Mouse (Mus musculus) midbrain, embryonic 11.5 days (tissue): ENCODE measurements around the gene Mcm8. TPM values are rescaled to one million over a fixed set of nuclear protein-coding genes. Genes with fewer than 3 reads are reported as not detected.
A peak's percentile ranks its signal among the peaks of the same experiment; 100 is the strongest.

Experiments
- ATAC-seq: fragments of 200-750 bp; cut with Nextera tagmentation; 2 replicates; pipeline ENCODE4 v1.8.0; 2017; ENCODE audit warnings: moderate TSS enrichment, moderate library complexity; ENCODE audit not compliant: low FRiP score
- DNase-seq: peaks from one replicate; pipeline ENCODE4 v3.0.0; 2015; ENCODE audit warnings: low spot score; ENCODE audit errors: missing footprints
- H3K27ac ChIP-seq: fragments of 300-500 bp; sonication (generic); 2 replicates; pipeline ENCODE4 v1.5.1; 2014; ENCODE audit warnings: low read depth, low read length
- H3K27me3 ChIP-seq: fragments of 300-500 bp; sonication (generic); 2 replicates; pipeline ENCODE4 v1.6.1; 2014; ENCODE audit warnings: mild to moderate bottlenecking, low read length, moderate library complexity, mixed read lengths; ENCODE audit not compliant: control insufficient read depth, insufficient read depth
- H3K36me3 ChIP-seq: fragments of 300-500 bp; sonication (generic); 2 replicates; pipeline ENCODE4 v1.6.1; 2014; ENCODE audit warnings: mild to moderate bottlenecking, low read length, moderate library complexity, mixed read lengths; ENCODE audit not compliant: control insufficient read depth, insufficient read depth
- H3K4me1 ChIP-seq: fragments of 300-500 bp; sonication (generic); 2 replicates; pipeline ENCODE4 v1.6.1; 2014; ENCODE audit warnings: low read length; ENCODE audit not compliant: control insufficient read depth, insufficient read depth
- H3K4me2 ChIP-seq: fragments of 300-500 bp; sonication (generic); 2 replicates; pipeline ENCODE4 v1.6.1; 2014; ENCODE audit warnings: mild to moderate bottlenecking, moderate library complexity
- H3K4me3 ChIP-seq: fragments of 300-500 bp; sonication (generic); 2 replicates; pipeline ENCODE4 v1.5.1; 2014; ENCODE audit warnings: low read depth, low read length
- H3K9ac ChIP-seq: fragments of 300-500 bp; sonication (generic); 2 replicates; pipeline ENCODE4 v1.6.1; 2014; ENCODE audit warnings: low read length
- H3K9me3 ChIP-seq: fragments of 300-500 bp; sonication (generic); 2 replicates; pipeline ENCODE4 v1.6.1; 2016; ENCODE audit warnings: low read length; ENCODE audit not compliant: control insufficient read depth
- WGBS: fragments of 180-500 bp; shearing (Covaris S2); extraction: QIAGEN DNeasy Blood & Tissue Kit; methylation state at CpG from one replicate; pipeline ENCODE4 v1.1.7; 2014; 5-methylcytosine and 5-hydroxymethylcytosine counted together
- polyA plus RNA-seq: library from polyadenylated mRNA; unstranded; fragments of >200 nt; fragmentation: Nextera tagmentation; extraction: Ambion mirVana; gene quantifications from 2 replicates; pipeline ENCODE4 v1.2.1, GENCODE M21; 2014

Gene Mcm8
- polyA plus RNA-seq, 1 experiment from 2014 or later = 23.7 TPM

DNA sequence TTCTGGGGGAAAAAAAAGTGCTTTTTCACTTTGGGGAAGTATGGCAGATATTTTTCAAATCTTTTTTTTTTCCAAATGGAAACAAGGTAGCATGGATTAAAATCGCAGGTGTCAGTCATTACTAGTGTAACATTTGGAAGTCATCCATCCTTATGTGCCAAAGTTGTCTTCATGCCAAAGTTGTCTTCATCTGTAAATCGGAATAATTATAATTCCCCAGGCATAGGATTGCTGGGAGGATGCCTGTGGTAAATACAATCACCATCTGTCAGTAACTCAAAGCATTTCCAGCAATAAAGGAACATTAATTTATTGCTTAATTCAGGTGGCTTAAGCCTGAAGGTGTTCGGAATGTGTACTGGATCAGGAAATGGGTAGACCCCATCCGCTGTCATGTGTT is 25.1 kb downstream of the Mcm8 start:
- Histone ChIP-seq H3K4me3 (no peak overlapping the region), H3K9ac (no peak overlapping the region), H3K27ac (no peak overlapping the region), H3K9me3 (no peaks in the 10 kb centered on the region), H3K4me2 (no peak overlapping the region), H3K27me3 (no peaks in the 10 kb centered on the region), H3K36me3 (no peaks in the 10 kb centered on the region; the same call in 1 of the 2 replicates), H3K4me1 (no peaks in the 10 kb centered on the region)
- WGBS = 96% methylated on average over 4 of the region's 4 CpGs
- ATAC-seq = no peak
- no peak for DNase-seq

DNA sequence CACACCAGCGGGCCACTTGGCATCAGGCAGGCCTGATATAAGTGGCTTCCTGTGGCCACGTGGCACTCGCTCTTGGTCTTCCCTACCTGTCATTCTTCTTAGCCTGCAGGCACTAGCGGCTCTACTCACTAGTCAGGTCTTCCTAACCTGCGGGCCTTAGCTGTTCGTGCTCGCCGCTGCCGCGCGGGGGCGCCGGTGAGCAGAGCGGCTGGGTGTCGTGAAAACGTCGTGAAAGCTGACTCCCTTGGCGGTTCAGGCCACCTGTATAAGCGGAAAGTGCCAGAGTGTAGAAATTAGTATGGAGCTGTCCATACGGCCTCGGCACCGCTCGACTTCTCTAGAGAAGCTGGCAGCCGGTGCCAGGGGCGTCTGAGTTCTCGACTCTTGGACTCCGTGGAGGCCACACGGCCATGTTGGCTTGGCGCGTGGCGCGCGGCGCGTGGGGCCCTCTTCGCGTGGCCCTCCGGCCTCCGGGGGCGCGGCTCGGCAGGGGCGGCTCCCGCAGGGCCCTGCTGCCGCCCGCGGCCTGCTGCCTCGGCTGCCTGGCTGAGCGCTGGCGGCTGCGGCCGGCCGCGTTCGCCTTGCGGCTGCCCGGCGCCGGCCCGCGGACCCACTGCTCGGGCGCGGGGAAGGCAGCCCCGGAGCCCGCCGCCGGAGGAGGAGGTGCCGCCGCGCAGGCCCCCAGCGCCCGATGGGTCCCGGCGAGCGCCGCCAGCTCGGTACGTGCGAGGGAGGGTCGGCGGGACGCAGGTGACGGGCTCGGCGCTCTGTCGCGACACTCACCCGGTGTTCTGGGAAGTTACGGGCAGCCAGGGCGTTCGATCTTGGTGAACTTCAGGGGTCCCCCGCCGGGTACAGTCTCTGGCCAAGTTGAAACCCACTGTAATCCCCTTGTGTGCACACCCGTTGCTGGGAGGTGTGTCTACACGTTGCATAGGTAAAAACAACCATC is 30.7 kb downstream of the Mcm8 start, which contains the start of gene Crls1:
TSS of gene Crls1 (plus strand) at position 260 of the 952 bp plus-strand sequence.
- under 1% methylated on average over 90 of the region's 96 CpGs for WGBS
- Histone ChIP-seq H3K4me2 (peak within 1 kb of the TSS; percentile 85), H3K27ac (peak within 1 kb of the TSS; percentile 20; the same call in 1 of the 2 replicates), H3K27me3 (no peaks in the 10 kb centered on the region), H3K4me1 (peaks cover 10% of the 10 kb centered on the region), H3K36me3 (no peaks in the 10 kb centered on the region; the same call in none of the 2 replicates), H3K9me3 (no peaks in the 10 kb centered on the region), H3K9ac (peak within 1 kb of the TSS; percentile 91), H3K4me3 (peak within 1 kb of the TSS; percentile 95)
- DNase-seq (peak; percentile 100), ATAC-seq (peak; percentile 92)

DNA sequence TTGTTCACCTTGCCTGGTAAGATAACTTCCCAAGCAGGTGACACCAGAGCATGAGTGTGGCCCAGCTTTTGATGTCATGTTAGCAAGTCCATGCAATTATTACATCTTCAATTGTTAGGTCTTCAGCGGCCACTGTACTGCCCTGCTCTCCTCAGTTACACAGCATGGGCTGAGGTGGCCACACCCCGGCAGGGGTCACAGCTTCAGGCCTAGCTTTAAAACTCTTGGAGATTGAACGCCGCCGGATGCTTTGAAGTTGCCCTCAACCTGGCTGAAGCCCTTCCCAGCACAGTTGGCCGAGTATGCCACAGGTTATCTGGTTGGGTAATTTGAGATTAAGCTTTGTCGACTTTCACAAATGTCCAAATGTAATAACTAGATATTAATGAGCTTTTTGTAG is 31.6 kb downstream of the Mcm8 start:
- ATAC-seq (0 out of 2 replicates have a peak, but pooled peaks have one; percentile 28), DNase-seq (no peak)
- Histone ChIP-seq H3K27me3 (no peaks in the 10 kb centered on the region), H3K4me1 (peaks cover 10% of the 10 kb centered on the region), H3K27ac (no peak overlapping the region), H3K36me3 (no peaks in the 10 kb centered on the region; the same call in none of the 2 replicates), H3K9ac (peak overlapping the region; percentile 91; the same call in 1 of the 2 replicates), H3K4me2 (peak overlapping the region; percentile 85), H3K9me3 (no peaks in the 10 kb centered on the region), H3K4me3 (peak overlapping the region; percentile 95)
- WGBS = 46% methylated on average over 7 of the region's 7 CpGs

DNA sequence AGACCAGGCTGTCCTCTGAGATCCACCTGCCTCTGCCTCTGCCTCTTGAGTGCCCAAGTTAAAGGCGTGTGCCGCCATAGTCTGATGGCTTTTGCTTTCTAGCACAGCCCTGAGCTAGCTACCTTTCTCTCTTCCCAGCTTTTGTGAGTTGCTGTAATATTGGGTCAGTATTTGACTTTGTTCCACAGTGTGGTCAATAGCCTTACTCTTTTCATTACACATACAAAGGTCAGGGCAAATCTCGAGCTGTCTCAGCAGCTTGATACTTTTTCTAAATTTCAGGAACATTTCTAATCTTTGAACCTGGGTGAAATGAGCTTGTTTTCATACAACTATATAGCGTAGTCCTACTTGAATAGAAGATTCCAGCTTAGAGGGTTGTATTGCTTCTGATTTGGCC is 32.4 kb downstream of the Mcm8 start:
- ATAC-seq = no peak
- no peak overlapping the region for H3K27ac ChIP-seq
- no peak overlapping the region for H3K4me2 ChIP-seq
- H3K9me3 ChIP-seq = no peaks in the 10 kb centered on the region
- peaks cover 10% of the 10 kb centered on the region for H3K4me1 ChIP-seq
- no peak overlapping the region for H3K4me3 ChIP-seq
- WGBS = 87% methylated on average over 4 of the region's 4 CpGs
- H3K9ac ChIP-seq = no peak overlapping the region
- H3K36me3 ChIP-seq = no peaks in the 10 kb centered on the region; the same call in none of the 2 replicates
- DNase-seq = no peak
- no peaks in the 10 kb centered on the region for H3K27me3 ChIP-seq

DNA sequence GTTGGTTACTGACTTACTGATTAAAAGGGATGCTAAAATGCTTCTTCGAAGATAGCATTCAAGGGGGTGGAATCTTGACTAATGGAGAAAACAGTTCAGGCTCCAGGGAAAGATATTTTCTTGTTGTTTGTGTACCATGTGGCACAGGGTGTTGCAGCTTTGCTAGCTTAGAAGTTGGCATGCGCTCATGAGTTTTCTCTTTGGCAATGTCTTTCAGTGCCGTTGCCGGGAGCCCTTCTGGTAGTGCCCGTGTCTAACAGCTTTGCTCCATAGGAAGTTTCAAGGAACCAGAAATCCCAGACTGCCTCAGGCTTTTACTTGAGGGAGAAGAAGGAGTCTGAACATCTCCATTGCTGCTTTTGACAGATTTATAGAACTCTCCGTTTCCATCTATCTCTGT is 33.2 kb downstream of the Mcm8 start:
- peaks cover 10% of the 10 kb centered on the region for H3K4me1 ChIP-seq
- H3K27ac ChIP-seq = no peak overlapping the region
- no peak overlapping the region for H3K9ac ChIP-seq
- 93% methylated on average over 6 of the region's 6 CpGs for WGBS
- H3K9me3 ChIP-seq = no peaks in the 10 kb centered on the region
- no peaks in the 10 kb centered on the region; the same call in none of the 2 replicates for H3K36me3 ChIP-seq
- no peak overlapping the region for H3K4me3 ChIP-seq
- no peaks in the 10 kb centered on the region for H3K27me3 ChIP-seq
- no peak for ATAC-seq
- DNase-seq = no peak
- H3K4me2 ChIP-seq = no peak overlapping the region

DNA sequence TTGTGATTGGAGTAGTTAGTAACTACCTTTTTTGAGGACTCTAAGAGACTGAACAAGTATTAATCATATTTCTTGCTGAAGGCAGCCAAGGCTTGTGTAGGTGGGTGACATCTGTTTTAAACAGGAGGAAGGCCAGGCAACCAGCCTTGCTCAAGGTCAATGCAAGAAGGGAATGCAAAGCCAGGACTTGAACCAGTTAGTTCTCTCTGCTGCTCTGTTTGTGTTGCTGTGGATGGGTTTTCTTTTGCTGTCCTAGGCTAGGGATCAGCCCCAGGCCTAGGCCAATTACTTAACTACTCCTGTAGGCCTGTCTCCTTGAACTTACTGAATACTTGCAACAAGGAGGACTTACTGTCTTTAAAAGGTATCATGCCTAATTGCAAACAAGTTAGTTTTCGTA is 37.1 kb downstream of the Mcm8 start:
- H3K4me1 ChIP-seq = peaks cover 3% of the 10 kb centered on the region; the same call in 1 of the 2 replicates
- 91% methylated on average over 1 of the region's 1 CpGs for WGBS
- no peaks in the 10 kb centered on the region for H3K9me3 ChIP-seq
- H3K4me3 ChIP-seq = no peak overlapping the region
- DNase-seq = no peak
- no peaks in the 10 kb centered on the region; the same call in none of the 2 replicates for H3K36me3 ChIP-seq
- H3K27ac ChIP-seq = no peak overlapping the region
- no peaks in the 10 kb centered on the region for H3K27me3 ChIP-seq
- no peak for ATAC-seq
- no peak overlapping the region for H3K4me2 ChIP-seq
- H3K9ac ChIP-seq = no peak overlapping the region

DNA sequence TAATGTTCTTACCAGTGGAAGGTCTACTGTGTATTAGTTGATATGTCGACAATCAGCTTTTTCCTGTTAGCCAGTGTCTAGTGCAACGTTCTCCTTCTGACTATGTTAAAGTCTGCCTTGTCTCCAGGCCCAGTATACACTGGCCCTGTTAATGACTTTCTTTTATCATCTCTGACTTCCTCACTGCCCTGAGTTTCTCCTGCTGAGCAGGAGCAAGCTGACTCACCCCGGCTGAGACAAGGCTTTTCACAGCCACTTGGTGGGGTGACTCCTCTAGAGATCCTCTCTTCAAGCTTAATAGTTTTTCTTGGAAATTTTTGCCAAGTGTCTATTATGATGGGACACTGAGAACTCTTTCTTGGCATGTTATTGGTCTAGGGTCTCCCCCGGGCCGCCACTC is 40.4 kb downstream of the Mcm8 start:
- no peak overlapping the region for H3K4me3 ChIP-seq
- DNase-seq (no peak), ATAC-seq (no peak)
- H3K9me3 ChIP-seq = no peaks in the 10 kb centered on the region
- H3K4me2 ChIP-seq = no peak overlapping the region
- no peaks in the 10 kb centered on the region for H3K27me3 ChIP-seq
- H3K4me1 ChIP-seq = no peaks in the 10 kb centered on the region
- no peak overlapping the region for H3K27ac ChIP-seq
- H3K36me3 ChIP-seq = peaks cover 2% of the 10 kb centered on the region; the same call in 1 of the 2 replicates
- no peak overlapping the region for H3K9ac ChIP-seq
- 79% methylated on average over 5 of the region's 5 CpGs for WGBS

DNA sequence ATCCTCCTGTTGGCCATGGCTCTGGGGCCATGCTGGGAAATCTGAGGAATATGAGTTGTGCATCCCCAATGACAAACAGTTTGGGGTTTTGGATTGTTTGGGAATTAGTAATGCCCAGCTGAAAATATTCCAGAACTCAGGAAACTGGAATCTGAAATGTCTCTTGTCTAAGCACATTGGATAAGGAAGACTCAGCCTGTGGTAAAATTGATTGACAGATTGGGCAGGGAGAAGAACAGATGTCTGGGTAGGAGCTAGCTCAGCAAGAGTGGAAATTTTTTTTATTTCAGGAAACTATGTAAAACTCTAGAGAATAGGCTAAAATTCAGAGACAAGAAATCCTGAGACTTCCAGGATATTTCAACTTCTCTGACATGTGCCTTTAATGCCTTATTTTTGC is 44.5 kb downstream of the Mcm8 start:
- no peak overlapping the region for H3K4me3 ChIP-seq
- H3K4me1 ChIP-seq = no peaks in the 10 kb centered on the region
- ATAC-seq (no peak), DNase-seq (no peak)
- no peaks in the 10 kb centered on the region for H3K9me3 ChIP-seq
- H3K27me3 ChIP-seq = no peaks in the 10 kb centered on the region
- H3K4me2 ChIP-seq = no peak overlapping the region
- no peak overlapping the region for H3K9ac ChIP-seq
- H3K36me3 ChIP-seq = peaks cover 2% of the 10 kb centered on the region; the same call in 1 of the 2 replicates
- no peak overlapping the region for H3K27ac ChIP-seq

DNA sequence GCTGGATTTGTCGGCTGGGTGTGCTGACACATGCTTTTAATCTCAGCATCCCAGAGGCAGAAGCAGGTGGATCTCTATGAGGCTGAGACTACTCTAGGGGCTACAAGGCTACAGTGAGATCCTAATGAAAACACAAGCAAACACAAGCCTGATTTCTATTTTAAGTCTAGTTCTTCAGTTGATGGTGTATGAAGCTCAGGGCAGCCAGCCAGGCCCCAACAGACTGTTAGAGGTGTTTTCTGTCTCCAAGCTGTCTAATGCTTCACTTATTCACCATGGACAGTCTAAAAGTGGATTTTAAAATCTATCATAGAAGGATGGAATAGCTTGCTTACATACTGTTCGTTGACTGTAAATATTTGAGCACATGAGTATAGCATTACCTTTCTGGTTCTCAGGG is 45.5 kb downstream of the Mcm8 start:
- 97% methylated on average over 2 of the region's 2 CpGs for WGBS
- Histone ChIP-seq H3K4me2 (no peak overlapping the region), H3K36me3 (peaks cover 2% of the 10 kb centered on the region; the same call in 1 of the 2 replicates), H3K27me3 (no peaks in the 10 kb centered on the region), H3K4me3 (no peak overlapping the region), H3K4me1 (no peaks in the 10 kb centered on the region), H3K9ac (no peak overlapping the region), H3K9me3 (no peaks in the 10 kb centered on the region), H3K27ac (no peak overlapping the region)
- ATAC-seq (no peak), DNase-seq (no peak)
